Mouse (Mus musculus) thymus, adult 2 months (tissue): ENCODE measurements at regions not wholly inside any gene's neighbourhood (a gene's known extent, or its start where the extent isn't known, plus 50 kb on each side); places are given as distances from the start of the nearest gene placed in this dataset.

Experiments
- CTCF ChIP-seq: fragments of 200-500 bp; IDR thresholded peaks from 2 replicates; pipeline ENCODE4 v1.5.1; 2012; ENCODE audit warnings: mild to moderate bottlenecking, control low read depth, low read length, moderate library complexity, borderline replicate concordance; ENCODE audit not compliant: control insufficient read depth, poor library complexity, insufficient read depth; ENCODE audit errors: extremely low read depth
- POLR2A ChIP-seq: fragments of 200-500 bp; IDR thresholded peaks from 2 replicates; pipeline ENCODE4 v1.6.1; 2012; ENCODE audit warnings: mild to moderate bottlenecking, low read length, control low read depth, moderate library complexity; ENCODE audit not compliant: control insufficient read depth, poor library complexity, insufficient read depth; ENCODE audit errors: extremely low read depth

DNA sequence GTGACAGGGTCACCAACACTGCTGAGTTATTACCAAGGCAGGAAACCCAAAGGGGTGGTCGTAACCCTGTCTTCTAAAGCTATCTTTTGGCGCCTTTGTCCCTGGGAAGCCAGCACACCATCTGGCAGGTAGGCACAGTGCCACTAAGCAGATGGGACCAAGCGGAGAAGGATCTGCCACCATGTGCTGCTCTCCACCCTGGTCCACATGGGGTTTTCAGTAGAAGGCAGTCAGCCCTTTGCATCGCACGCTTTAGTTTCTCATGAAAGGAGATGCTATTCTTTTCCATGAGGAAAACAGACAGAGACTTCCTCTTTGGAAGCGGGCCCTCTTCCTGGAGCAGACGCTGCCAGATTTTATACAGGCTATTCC lies 358.3 kb upstream of the Mmadhc start:
- TF ChIP-seq POLR2A (no peak), CTCF (no peak)
